Mouse (Mus musculus) hindbrain, embryonic 15.5 days (tissue): ENCODE measurements around the gene Smarcb1. TPM values are rescaled to one million over a fixed set of nuclear protein-coding genes. Genes with fewer than 3 reads are reported as not detected.

ENCODE experiments used
- polyA plus RNA-seq: library from polyadenylated mRNA; unstranded; fragments of >200 nt; fragmentation: Nextera tagmentation; extraction: Ambion mirVana; gene quantifications from 2 replicates; pipeline ENCODE4 v1.2.1, GENCODE M21; 2015

Smarcb1 gene
- polyA plus RNA-seq, 1 experiment from 2014 or later = 263 TPM

Other genes starting within 250 kb of the Smarcb1 start
- gene Cabin1, start 157.3 kb downstream of the Smarcb1 start, polyA plus RNA-seq = 32.5 and 40.0 TPM in 2 replicates
- 77.1 and 80.5 TPM in 2 replicates for gene Ddt, start 148.2 kb downstream of the Smarcb1 start, polyA plus RNA-seq
- gene Gm20441, start 140.7 kb downstream of the Smarcb1 start, polyA plus RNA-seq = not detected in 2 replicates
- gene Gstt3, start 140.2 kb downstream of the Smarcb1 start, polyA plus RNA-seq = 1.2 and 1.5 TPM in 2 replicates
- 14.8 and 15.4 TPM in 2 replicates for gene Gstt1, start 123.0 kb downstream of the Smarcb1 start, polyA plus RNA-seq
- not detected in 2 replicates for gene Gstt4, start 99.1 kb downstream of the Smarcb1 start, polyA plus RNA-seq
- gene Gstt2, start 84.2 kb downstream of the Smarcb1 start, polyA plus RNA-seq = 6.6 and 6.8 TPM in 2 replicates
- 1,663 and 1,704 TPM in 2 replicates for gene Mif, start 61.4 kb downstream of the Smarcb1 start, polyA plus RNA-seq
- 1.7 and 2.0 TPM in 2 replicates for gene Derl3, start 28.2 kb downstream of the Smarcb1 start, polyA plus RNA-seq
- 139 and 143 TPM in 2 replicates for gene Chchd10, start 11.5 kb upstream of the Smarcb1 start, polyA plus RNA-seq
- gene Mmp11, start 14.9 kb upstream of the Smarcb1 start, polyA plus RNA-seq = 18.2 and 18.4 TPM in 2 replicates
- gene Gm867, start 19.1 kb upstream of the Smarcb1 start, polyA plus RNA-seq = 1.1 and 1.6 TPM in 2 replicates
- 0.35 and 1.2 TPM in 2 replicates for gene Vpreb3, start 21.4 kb upstream of the Smarcb1 start, polyA plus RNA-seq
- not detected in 2 replicates for gene Gm5134, start 32.9 kb upstream of the Smarcb1 start, polyA plus RNA-seq
- gene Zfp280b, start 111.0 kb upstream of the Smarcb1 start, polyA plus RNA-seq = 11.6 and 11.8 TPM in 2 replicates
- gene Slc5a4b, start 189.3 kb upstream of the Smarcb1 start, polyA plus RNA-seq = not detected in 2 replicates
- gene Slc5a4a, start 225.8 kb upstream of the Smarcb1 start, polyA plus RNA-seq = 0.08 and 0.09 TPM in 2 replicates